Mouse (Mus musculus): ENCODE data around the gene Gm3776.

GRCm38 (mm10) chr9:78210821-78211220, 46.1 kb upstream of the Gm3776 start:
- TF ChIP-seq MAFK (IDR thresholded peaks at IDR 0.05; ENCODE audit: insufficient read depth, low read depth, low read length) = no peak
- no peak for TF ChIP-seq ZNF384 (IDR thresholded peaks at IDR 0.05; ENCODE audit: low read depth, low read length)
- no peak for TF ChIP-seq ZC3H11A (IDR thresholded peaks at IDR 0.05; ENCODE audit: borderline replicate concordance, low read depth, low read length)

Data from ES-E14 (cell line).